Mouse (Mus musculus) embryonic facial prominence, embryonic 12.5 days (tissue): ENCODE data around the gene Ndufaf7. TPM values are rescaled to one million over a fixed set of nuclear protein-coding genes. Genes with fewer than 3 reads are reported as not detected.
A peak's percentile ranks its signal among the peaks of the same experiment; 100 is the strongest.

Experiments
- ATAC-seq: fragments of 200-750 bp; cut with Nextera tagmentation; 2 replicates; pipeline ENCODE4 v1.8.0; 2017; ENCODE audit not compliant: insufficient number of reproducible peaks, insufficient read depth, low FRiP score, low TSS enrichment
- H3K27ac ChIP-seq: fragments of 300-500 bp; sonication (generic); 2 replicates; pipeline ENCODE4 v1.5.1; 2016; ENCODE audit warnings: mild to moderate bottlenecking
- H3K27me3 ChIP-seq: fragments of 300-500 bp; sonication (generic); 2 replicates; pipeline ENCODE4 v1.6.1; 2016; ENCODE audit warnings: mild to moderate bottlenecking, moderate library complexity
- H3K36me3 ChIP-seq: fragments of 300-500 bp; sonication (generic); 2 replicates; pipeline ENCODE4 v1.6.1; 2016; ENCODE audit warnings: mild to moderate bottlenecking
- H3K4me1 ChIP-seq: fragments of 300-500 bp; sonication (generic); 2 replicates; pipeline ENCODE4 v1.6.1; 2016
- H3K4me2 ChIP-seq: fragments of 300-500 bp; sonication (generic); replicated peaks from 2 replicates; pipeline ENCODE4 v1.6.1; 2016; ENCODE audit warnings: mild to moderate bottlenecking, moderate library complexity
- H3K4me3 ChIP-seq: fragments of 300-500 bp; sonication (generic); 2 replicates; pipeline ENCODE4 v1.5.1; 2016; ENCODE audit warnings: mild to moderate bottlenecking
- H3K9ac ChIP-seq: fragments of 300-500 bp; sonication (generic); 2 replicates; pipeline ENCODE4 v1.6.1; 2016; ENCODE audit warnings: mild to moderate bottlenecking, moderate library complexity
- H3K9me3 ChIP-seq: fragments of 300-500 bp; sonication (generic); 2 replicates; pipeline ENCODE4 v1.6.1; 2016; ENCODE audit warnings: mild to moderate bottlenecking, moderate library complexity
- WGBS: fragments of 180-500 bp; shearing (Covaris S2); methylation state at CpG from one replicate; pipeline ENCODE4 v1.1.7; 2016; 5-methylcytosine and 5-hydroxymethylcytosine counted together
- polyA plus RNA-seq: library from polyadenylated mRNA; unstranded; fragments of >200 nt; fragmentation: Nextera tagmentation; extraction: Ambion mirVana; gene quantifications from 2 replicates; pipeline ENCODE4 v1.2.1, GENCODE M21; 2016

The Ndufaf7 gene
- polyA plus RNA-seq, 1 experiment from 2014 or later = 60.5 TPM

DNA sequence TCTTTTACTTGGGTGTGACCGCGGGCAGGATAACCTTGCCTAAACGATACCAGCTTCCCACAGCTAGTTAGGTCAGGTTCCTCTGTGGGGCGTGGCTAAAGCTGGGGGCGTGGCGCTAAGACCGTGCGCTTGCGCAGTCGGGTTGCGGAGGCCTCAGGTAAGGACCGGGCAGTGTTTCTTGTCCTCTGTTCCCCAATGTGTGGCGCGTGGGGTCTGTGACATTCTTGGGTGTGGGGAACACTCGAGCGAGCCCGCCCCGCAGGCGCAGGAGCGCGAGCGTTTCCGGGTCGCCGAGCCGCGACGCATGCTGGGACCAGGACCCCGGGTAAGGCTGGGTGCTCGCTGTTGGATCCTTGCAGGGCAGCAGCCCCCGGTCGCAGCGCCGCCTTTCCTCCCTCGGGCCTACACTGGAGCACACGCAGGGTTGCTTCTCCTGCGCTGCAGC is 20.5 kb upstream of the Ndufaf7 start, which contains the start of gene Cebpzos:
TSS of gene Cebpzos (plus strand) at position 132 of the 445 bp plus-strand sequence.
- Histone ChIP-seq H3K36me3 (peaks cover 23% of the 10 kb centered on the region), H3K9ac (peak within 1 kb of the TSS; percentile 77), H3K9me3 (no peaks in the 10 kb centered on the region), H3K4me3 (peak within 1 kb of the TSS; percentile 68), H3K4me1 (peaks cover 8% of the 10 kb centered on the region), H3K27ac (peak within 1 kb of the TSS; percentile 83), H3K27me3 (no peaks in the 10 kb centered on the region), H3K4me2 (peak within 1 kb of the TSS; percentile 73)
- ATAC-seq = peak; percentile 95
- under 1% methylated on average over 37 of the region's 37 CpGs for WGBS

DNA sequence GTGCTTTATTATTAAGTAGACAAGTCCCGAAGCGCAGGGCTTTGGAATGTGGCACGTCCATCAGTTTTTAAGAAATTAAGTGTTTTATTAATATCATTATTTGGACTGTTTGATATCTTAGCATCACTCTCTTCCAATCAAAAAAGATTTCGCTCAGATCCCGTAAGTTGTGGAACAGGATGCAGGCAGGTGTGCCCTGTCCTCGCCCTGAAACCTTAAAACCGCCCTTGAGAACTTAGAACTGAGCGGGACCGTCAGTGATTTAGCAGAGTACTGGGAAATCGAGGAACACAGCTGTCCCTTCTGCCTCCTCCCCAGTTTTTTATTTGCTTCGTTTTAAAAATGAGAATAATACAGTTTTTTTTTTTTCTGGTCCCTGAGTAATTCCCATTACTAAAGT is 20.0 kb upstream of the Ndufaf7 start:
- WGBS = 2% methylated on average over 11 of the region's 11 CpGs

DNA sequence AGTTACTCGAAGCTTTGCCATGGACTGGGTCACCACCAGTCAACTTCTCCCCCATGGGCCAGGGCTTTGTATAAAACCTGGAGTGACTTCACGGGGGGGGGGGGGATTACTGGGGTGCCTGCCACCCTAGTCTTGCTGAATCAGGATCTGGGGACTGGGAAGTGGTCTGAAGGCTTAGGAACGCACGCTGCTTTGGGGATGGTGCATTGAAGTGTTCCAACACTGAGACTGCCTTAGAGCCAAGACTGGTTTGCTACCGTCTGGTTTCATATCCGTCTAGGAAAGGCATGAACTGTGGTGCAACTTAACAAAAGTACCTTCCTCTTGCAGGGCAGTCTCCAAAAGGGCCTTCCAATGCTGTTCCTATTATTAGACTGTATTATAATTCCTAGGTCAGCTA is 19.2 kb upstream of the Ndufaf7 start:
- WGBS = 42% methylated on average over 6 of the region's 6 CpGs
- Histone ChIP-seq H3K4me2 (peak overlapping the region; percentile 73), H3K27me3 (no peaks in the 10 kb centered on the region), H3K4me3 (no peak overlapping the region; the same call in 1 of the 2 replicates), H3K9me3 (no peaks in the 10 kb centered on the region), H3K36me3 (peaks cover 34% of the 10 kb centered on the region), H3K9ac (no peak overlapping the region), H3K4me1 (peaks cover 8% of the 10 kb centered on the region), H3K27ac (no peak overlapping the region)
- no peak for ATAC-seq

More for the DNA sequence above, 20.0 kb upstream of the Ndufaf7 start:
- ATAC-seq = 0 out of 2 replicates have a peak, but pooled peaks have one; percentile 8
- H3K4me1 ChIP-seq = peaks cover 8% of the 10 kb centered on the region
- H3K36me3 ChIP-seq = peaks cover 28% of the 10 kb centered on the region
- H3K9me3 ChIP-seq = no peaks in the 10 kb centered on the region
- H3K4me2 ChIP-seq = peak overlapping the region; percentile 73
- peak overlapping the region; percentile 68 for H3K4me3 ChIP-seq
- H3K9ac ChIP-seq = peak overlapping the region; percentile 77
- no peaks in the 10 kb centered on the region for H3K27me3 ChIP-seq
- peak overlapping the region; percentile 83 for H3K27ac ChIP-seq

DNA sequence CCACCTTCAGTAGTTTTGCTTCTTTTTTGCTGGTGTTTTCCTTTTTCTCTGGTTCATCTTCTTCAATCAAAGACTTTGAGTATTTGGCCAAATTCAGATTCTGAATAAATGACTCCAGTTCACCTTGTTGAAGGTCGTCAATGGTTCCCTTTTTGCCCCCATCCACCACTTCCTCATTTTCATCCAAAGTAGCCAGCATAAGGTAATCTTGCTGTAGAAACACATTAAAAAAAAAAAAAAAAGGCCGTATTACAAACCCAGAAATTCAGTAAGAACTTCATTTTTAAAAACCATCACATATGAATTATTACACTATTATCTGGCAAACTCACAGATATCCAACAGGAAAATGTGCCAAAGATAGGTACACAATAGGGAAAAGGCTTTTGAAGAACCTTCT is 1.1 kb upstream of the Ndufaf7 start:
- H3K36me3 ChIP-seq = peaks cover 43% of the 10 kb centered on the region
- no peak for ATAC-seq
- WGBS = 84% methylated on average over 2 of the region's 2 CpGs

DNA sequence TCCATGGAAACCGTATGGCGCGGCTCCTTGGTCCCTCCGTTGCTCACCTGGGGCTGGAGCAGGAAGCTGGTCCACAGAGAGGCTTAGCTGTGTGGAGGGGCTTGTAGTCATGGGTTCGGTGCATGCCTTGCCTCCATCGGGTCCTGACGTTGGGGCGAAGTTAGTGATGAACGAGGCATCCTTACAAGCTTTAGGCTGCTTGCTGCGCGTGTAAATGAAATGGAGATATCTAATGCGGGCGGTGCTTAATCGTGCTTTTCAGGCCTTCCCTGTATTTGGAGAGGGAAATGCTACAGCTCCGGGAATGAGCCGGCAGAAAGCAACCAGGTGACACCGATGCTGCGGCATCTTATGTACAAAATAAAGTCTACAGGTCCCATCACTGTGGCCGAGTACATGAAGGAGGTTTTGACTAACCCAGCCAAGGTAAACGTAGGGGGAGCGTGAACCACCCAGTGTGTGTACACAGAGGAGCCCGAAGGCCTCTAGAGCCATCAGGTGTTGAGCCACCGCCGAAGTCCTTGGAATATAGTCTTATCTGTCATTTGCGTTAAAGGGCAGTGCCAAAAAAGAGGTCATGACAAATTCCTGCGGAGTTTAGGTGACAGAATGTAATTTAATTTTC is 405 bp downstream of the Ndufaf7 start:
- peaks cover 39% of the 10 kb centered on the region for H3K36me3 ChIP-seq
- no peak overlapping the region for H3K27ac ChIP-seq
- ATAC-seq = 0 out of 2 replicates have a peak, but pooled peaks have one; percentile 29
- peak overlapping the region; percentile 74 for H3K9ac ChIP-seq
- no peaks in the 10 kb centered on the region for H3K9me3 ChIP-seq
- peak overlapping the region; percentile 91 for H3K4me3 ChIP-seq
- H3K4me2 ChIP-seq = peak overlapping the region; percentile 64
- 8% methylated on average over 26 of the region's 26 CpGs for WGBS
- peaks cover 14% of the 10 kb centered on the region for H3K4me1 ChIP-seq
- no peaks in the 10 kb centered on the region for H3K27me3 ChIP-seq

More for the DNA sequence above, 1.1 kb upstream of the Ndufaf7 start:
- no peaks in the 10 kb centered on the region for H3K9me3 ChIP-seq
- H3K4me3 ChIP-seq = peak overlapping the region; percentile 91
- H3K9ac ChIP-seq = peak overlapping the region; percentile 74
- no peaks in the 10 kb centered on the region for H3K27me3 ChIP-seq
- no peak overlapping the region for H3K27ac ChIP-seq
- H3K4me2 ChIP-seq = peak overlapping the region; percentile 64
- peaks cover 14% of the 10 kb centered on the region for H3K4me1 ChIP-seq

DNA sequence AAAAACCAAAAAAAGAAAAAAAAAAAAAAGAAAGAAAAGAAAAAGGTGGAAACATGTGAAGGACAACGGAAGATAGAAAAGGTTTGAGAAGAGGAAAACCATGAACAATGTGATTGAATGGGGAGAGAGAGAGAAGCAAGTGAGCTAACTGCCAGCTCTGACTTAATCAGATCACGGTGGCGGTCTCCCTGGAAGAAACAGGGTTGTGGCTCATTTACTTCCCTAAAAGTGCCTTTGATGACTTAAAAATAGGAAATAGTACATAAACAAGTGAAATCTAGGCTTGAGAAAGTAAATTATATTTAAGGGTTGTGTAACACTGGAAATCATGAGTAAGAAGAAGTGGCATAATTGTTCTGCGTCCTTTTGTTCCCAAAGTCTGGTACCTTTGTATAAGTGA is 2.0 kb downstream of the Ndufaf7 start:
- H3K4me2 ChIP-seq = no peak overlapping the region

DNA sequence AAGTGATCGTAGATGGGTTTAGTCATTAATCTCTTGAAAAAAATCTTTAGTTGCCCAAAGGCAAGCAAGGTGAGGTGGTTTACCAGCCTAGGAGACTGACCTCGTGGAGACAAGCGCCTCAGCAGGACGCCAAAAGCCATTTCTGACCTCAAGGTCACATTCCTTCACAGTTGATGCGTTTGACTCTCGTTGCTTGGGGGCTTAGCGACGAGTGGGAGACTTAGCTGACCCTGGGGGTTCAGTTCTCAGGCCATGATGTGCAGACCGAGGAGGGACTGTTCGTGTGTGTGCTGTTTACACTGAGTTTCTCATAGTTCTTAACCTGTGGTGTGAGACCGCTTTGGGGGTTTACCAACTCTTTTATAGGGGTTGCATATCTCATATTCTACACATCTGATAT is 5.6 kb downstream of the Ndufaf7 start:
- 46% methylated on average over 11 of the region's 11 CpGs for WGBS
- Histone ChIP-seq H3K27me3 (no peaks in the 10 kb centered on the region), H3K4me1 (peaks cover under 1% of the 10 kb centered on the region), H3K27ac (no peak overlapping the region), H3K9ac (no peak overlapping the region), H3K4me2 (no peak overlapping the region), H3K36me3 (peaks cover 23% of the 10 kb centered on the region), H3K9me3 (no peaks in the 10 kb centered on the region), H3K4me3 (no peak overlapping the region)
- no peak for ATAC-seq

More for the DNA sequence above, 2.0 kb downstream of the Ndufaf7 start:
- Histone ChIP-seq H3K36me3 (peaks cover 29% of the 10 kb centered on the region), H3K9me3 (no peaks in the 10 kb centered on the region), H3K9ac (no peak overlapping the region), H3K4me1 (peaks cover 8% of the 10 kb centered on the region), H3K27ac (no peak overlapping the region), H3K27me3 (no peaks in the 10 kb centered on the region), H3K4me3 (no peak overlapping the region)
- no peak for ATAC-seq
- 92% methylated on average over 4 of the region's 4 CpGs for WGBS

DNA sequence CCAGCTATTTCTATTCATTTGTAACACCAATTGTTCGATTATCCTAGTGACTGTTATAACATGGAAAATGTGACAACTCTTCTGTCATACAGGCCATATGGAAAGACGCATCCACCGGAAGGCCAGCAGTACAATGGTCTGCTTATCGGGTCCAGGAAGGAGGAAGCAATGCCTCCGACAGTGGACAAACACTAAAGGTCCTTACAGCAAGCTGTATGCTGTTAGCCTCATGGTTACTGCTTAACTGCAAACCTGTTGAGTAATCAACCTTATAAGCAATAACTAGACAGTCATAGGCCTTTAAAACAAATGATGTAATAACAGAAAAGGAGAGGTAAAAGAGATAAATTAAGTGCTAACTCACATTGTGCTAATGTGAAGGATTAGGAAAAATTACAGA is 14.3 kb downstream of the Ndufaf7 start:
- H3K4me1 ChIP-seq = no peaks in the 10 kb centered on the region
- 94% methylated on average over 5 of the region's 5 CpGs for WGBS
- H3K4me2 ChIP-seq = no peak overlapping the region
- H3K4me3 ChIP-seq = no peak overlapping the region
- ATAC-seq = no peak
- H3K9ac ChIP-seq = no peak overlapping the region
- peaks cover 72% of the 10 kb centered on the region for H3K36me3 ChIP-seq
- no peak overlapping the region for H3K27ac ChIP-seq
- no peaks in the 10 kb centered on the region for H3K9me3 ChIP-seq
- H3K27me3 ChIP-seq = no peaks in the 10 kb centered on the region

DNA sequence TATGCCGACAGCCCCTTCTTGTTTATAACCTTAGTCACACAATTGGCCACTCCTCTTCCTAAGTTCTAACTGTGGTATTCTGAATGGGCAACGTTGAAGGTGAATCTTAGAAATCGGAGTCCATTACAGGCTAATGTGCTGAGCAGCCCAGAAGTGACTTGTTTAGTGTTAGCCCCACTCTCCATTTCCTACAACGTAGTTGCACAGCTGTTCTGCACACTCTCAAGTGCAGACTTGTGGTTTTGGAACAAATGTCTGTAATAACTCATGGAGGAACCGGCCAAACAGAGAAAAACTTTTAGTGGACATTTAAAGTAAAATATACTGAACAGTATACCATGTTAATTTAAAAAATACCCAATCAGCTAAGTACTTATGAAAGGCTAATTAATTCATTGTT is 15.1 kb downstream of the Ndufaf7 start:
- H3K36me3 ChIP-seq = peaks cover 72% of the 10 kb centered on the region
- H3K9ac ChIP-seq = no peak overlapping the region
- H3K4me2 ChIP-seq = no peak overlapping the region
- H3K27ac ChIP-seq = no peak overlapping the region
- ATAC-seq = no peak
- no peak overlapping the region for H3K4me3 ChIP-seq
- no peaks in the 10 kb centered on the region for H3K4me1 ChIP-seq
- H3K9me3 ChIP-seq = no peaks in the 10 kb centered on the region
- H3K27me3 ChIP-seq = no peaks in the 10 kb centered on the region
- 92% methylated on average over 5 of the region's 5 CpGs for WGBS

DNA sequence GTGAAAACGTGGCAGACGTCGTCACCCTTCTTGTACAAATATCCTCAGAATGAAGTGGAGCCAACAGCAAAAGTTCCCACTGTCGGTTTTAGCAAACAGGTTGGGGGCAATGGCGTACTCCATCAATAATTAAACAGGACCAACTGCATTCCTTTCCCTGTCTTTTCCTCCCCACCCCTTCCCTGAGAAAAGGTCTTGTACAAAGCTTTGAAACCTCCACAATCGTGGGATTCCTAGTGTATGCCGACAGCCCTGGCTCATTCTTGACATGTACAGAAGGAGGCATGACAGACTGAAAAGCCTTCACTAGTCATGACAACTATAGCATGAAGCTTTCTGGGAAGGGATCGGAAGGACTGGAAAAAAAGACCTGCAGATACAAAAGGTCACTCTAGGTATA is 16.3 kb downstream of the Ndufaf7 start:
- no peak overlapping the region for H3K4me2 ChIP-seq
- no peaks in the 10 kb centered on the region for H3K9me3 ChIP-seq
- no peaks in the 10 kb centered on the region for H3K4me1 ChIP-seq
- H3K27ac ChIP-seq = no peak overlapping the region
- 87% methylated on average over 8 of the region's 8 CpGs for WGBS
- H3K9ac ChIP-seq = no peak overlapping the region
- H3K4me3 ChIP-seq = no peak overlapping the region
- peaks cover 70% of the 10 kb centered on the region for H3K36me3 ChIP-seq
- no peaks in the 10 kb centered on the region for H3K27me3 ChIP-seq
- no peak for ATAC-seq

DNA sequence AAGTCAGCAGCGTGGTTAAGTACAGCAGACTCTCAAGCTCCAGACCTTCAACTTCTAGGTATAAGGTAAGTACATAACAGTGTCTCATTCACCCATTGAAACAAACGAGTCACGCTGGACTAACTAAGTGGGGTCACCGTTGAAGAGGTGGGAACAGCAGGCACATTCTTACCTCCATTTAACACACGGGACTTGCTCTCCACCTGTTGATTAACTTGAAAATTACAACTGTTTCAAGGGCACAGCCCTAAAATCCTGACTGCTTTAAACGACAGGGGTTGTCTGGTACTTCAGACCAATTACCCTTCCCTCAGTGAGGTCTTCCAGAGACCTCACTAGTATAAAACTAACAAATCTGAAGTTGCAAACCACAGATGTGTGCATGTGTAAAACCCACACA is 22.5 kb downstream of the Ndufaf7 start:
- 81% methylated on average over 6 of the region's 6 CpGs for WGBS
- no peak for ATAC-seq
- Histone ChIP-seq H3K9me3 (no peaks in the 10 kb centered on the region), H3K36me3 (peaks cover 63% of the 10 kb centered on the region), H3K4me3 (no peak overlapping the region), H3K27me3 (no peaks in the 10 kb centered on the region), H3K27ac (no peak overlapping the region), H3K4me2 (no peak overlapping the region), H3K9ac (no peak overlapping the region), H3K4me1 (no peaks in the 10 kb centered on the region)

DNA sequence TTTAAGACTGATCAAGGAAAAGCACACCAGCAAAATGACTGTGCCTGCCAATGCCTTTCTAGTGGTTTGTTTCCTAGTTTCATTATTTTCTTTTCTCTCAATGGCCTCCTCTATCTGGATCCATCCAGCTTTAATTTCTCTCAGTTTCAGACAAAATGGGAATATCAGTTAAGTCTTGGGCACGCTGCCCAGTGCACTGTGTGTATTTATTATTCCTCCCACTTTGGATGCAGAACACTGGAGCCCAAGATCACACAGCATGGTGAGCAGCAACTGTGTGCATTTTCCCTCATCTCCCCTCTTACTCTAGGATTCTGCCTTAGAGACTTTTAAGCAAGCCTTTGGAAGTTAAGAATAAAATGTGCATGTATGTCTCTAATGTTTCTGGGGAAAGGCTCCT is 27.5 kb downstream of the Ndufaf7 start:
- WGBS = 97% methylated on average over 1 of the region's 1 CpGs
- Histone ChIP-seq H3K4me1 (no peaks in the 10 kb centered on the region), H3K4me3 (no peak overlapping the region), H3K9ac (no peak overlapping the region), H3K27ac (no peak overlapping the region), H3K9me3 (no peaks in the 10 kb centered on the region), H3K36me3 (peaks cover 55% of the 10 kb centered on the region), H3K4me2 (no peak overlapping the region), H3K27me3 (no peaks in the 10 kb centered on the region)
- ATAC-seq = no peak
